Mouse (Mus musculus): ENCODE measurements at regions not wholly inside any gene's neighbourhood (a gene's known extent, or its start where the extent isn't known, plus 50 kb on each side); places are given as distances from the start of the nearest gene placed in this dataset.

DNA sequence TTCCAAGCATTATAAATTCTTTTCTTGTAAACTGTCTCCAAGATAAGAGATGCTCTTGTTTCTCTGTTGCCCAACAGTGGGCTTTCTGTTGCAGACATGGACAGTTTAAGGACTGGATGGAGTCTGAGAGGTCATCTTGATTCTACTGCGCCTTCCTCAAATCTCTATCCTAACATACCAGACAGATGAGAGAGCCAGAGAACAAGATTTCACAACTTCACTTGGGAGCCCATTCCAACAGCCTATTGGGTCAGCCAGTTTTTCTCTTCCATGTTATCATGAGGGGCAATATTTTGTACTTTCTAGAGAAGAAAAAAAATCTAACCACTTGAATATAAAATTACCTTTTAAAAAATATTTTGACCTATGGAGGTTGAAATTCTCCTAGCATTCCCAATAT is 116.8 kb downstream of the Cox18 start:
- H3K27ac ChIP-seq (ENCODE audit: insufficient read depth, low read depth): no peak overlapping the region
- no peaks in the 10 kb centered on the region for H3K36me3 ChIP-seq (replicated peaks in 1 of 2; ENCODE audit: control insufficient read depth in 1 of 2, insufficient read depth in 1 of 2, low read length in 1 of 2)
- H3K9ac ChIP-seq (ENCODE audit: insufficient read depth, low read depth): no peak overlapping the region
- 0 out of 4 replicates have a peak, but pooled peaks cover 0 to 4% of the 10 kb centered on the region in 2 experiments for H3K4me1 ChIP-seq (ENCODE audit: control insufficient read depth in 1 of 2, insufficient read depth in 2 of 2)
- no peaks in the 10 kb centered on the region for H3K9me3 ChIP-seq (replicated peaks; ENCODE audit: low read length)
- H3K27me3 ChIP-seq (replicated peaks): no peaks in the 10 kb centered on the region
- H3K79me2 ChIP-seq (replicated peaks; ENCODE audit: control insufficient read depth, extremely low read depth, insufficient read depth, poor library complexity, severe bottlenecking): no peaks in the 10 kb centered on the region
- no peak for DNase-seq (ENCODE audit: extremely low read depth)
- in situ Hi-C loops (cut with MboI; ENCODE audit: low pct_ligation_motif_present, low pct_unique_long_range_greater_than_20kb, low sequenced_read_pairs): no loop called here
- no peak overlapping the region for H3K4me3 ChIP-seq (replicated peaks in 1 of 3; ENCODE audit: low read depth in 2 of 3, low read length in 2 of 3, poor library complexity in 1 of 3)
- H3K4me2 ChIP-seq (ENCODE audit: insufficient read depth, low read depth, poor library complexity, severe bottlenecking): no peak overlapping the region
- dilution Hi-C loops (cut with MboI; ENCODE audit: extremely low pct_ligation_motif_present, extremely low pct_unique_long_range_greater_than_20kb, low sequenced_read_pairs): no loop called here
- TF ChIP-seq CHD2 (IDR thresholded peaks at IDR 0.05; ENCODE audit: low read length): no peak
- no peak for TF ChIP-seq GABPA (IDR thresholded peaks at IDR 0.05; ENCODE audit: insufficient replicate concordance, low read depth, low read length)
- no peak for TF ChIP-seq NRF1 (IDR thresholded peaks at IDR 0.05; ENCODE audit: low read depth, low read length)
- no peak for TF ChIP-seq PAX5 (IDR thresholded peaks at IDR 0.05; ENCODE audit: low read length)
- no peak for TF ChIP-seq ZNF384 (IDR thresholded peaks at IDR 0.05; ENCODE audit: low read depth, low read length)
- TF ChIP-seq CHD1 (IDR thresholded peaks at IDR 0.05; ENCODE audit: low read depth, low read length): no peak
- TF ChIP-seq RAD21 (IDR thresholded peaks at IDR 0.05; ENCODE audit: low read depth, low read length): no peak
- no peak for TF ChIP-seq RCOR1 (conservative IDR thresholded peaks at IDR 0.05; ENCODE audit: low read depth, low read length)
- TF ChIP-seq MEF2A (IDR thresholded peaks at IDR 0.05; ENCODE audit: borderline replicate concordance, low read depth, low read length): no peak
- no peak for TF ChIP-seq TCF12 (IDR thresholded peaks at IDR 0.05; ENCODE audit: low read depth, low read length)
- TF ChIP-seq POLR2A (IDR thresholded peaks at IDR 0.05; ENCODE audit: low read depth, low read length): no peak
- no peak for TF ChIP-seq ELF1 (IDR thresholded peaks at IDR 0.05; ENCODE audit: low read depth, low read length)
- no peak for TF ChIP-seq ZKSCAN1 (IDR thresholded peaks at IDR 0.05; ENCODE audit: borderline replicate concordance, low read depth, low read length)
- no peak for TF ChIP-seq BHLHE40 (IDR thresholded peaks at IDR 0.05; ENCODE audit: low read depth, low read length)

DNA sequence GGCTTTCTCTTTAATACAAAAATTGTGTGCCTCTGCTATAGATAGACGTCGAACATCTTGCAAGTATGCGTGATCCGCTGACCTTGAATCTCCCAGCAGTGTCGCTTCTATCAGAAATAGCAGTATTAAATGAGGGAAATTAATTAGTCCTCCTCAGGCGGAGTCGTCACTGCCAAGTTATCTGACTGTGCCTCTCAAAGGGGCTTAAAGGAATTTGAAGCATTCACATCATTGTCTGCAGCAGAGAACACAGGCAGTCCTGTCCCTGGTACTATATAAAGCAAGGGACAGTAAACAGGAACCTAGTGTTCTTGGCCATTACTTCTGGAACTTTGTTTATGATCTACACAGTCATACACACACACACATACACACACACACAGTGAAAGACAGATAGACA is 119.1 kb downstream of the Cox18 start:
- Histone ChIP-seq H3K4me2 (ENCODE audit: insufficient read depth, low read depth, poor library complexity, severe bottlenecking) (no peak overlapping the region), H3K4me1 (ENCODE audit: control insufficient read depth in 1 of 2, insufficient read depth in 2 of 2) (0 out of 4 replicates have a peak, but pooled peaks cover 0 to 4% of the 10 kb centered on the region in 2 experiments)
- no peak for TF ChIP-seq MAX (IDR thresholded peaks at IDR 0.05; ENCODE audit: low read length)
- TF ChIP-seq SIN3A (IDR thresholded peaks at IDR 0.05; ENCODE audit: low read length): no peak
- no peak for TF ChIP-seq NELFE (IDR thresholded peaks at IDR 0.05; ENCODE audit: low read depth, low read length)

More for the DNA sequence above, 119.1 kb downstream of the Cox18 start:
- no peak for DNase-seq (ENCODE audit: extremely low read depth)
- Histone ChIP-seq H3K27ac (ENCODE audit: insufficient read depth, low read depth) (no peak overlapping the region), H3K79me2 (replicated peaks; ENCODE audit: control insufficient read depth, extremely low read depth, insufficient read depth, poor library complexity, severe bottlenecking) (no peaks in the 10 kb centered on the region), H3K9me3 (replicated peaks; ENCODE audit: low read length) (no peaks in the 10 kb centered on the region), H3K9ac (ENCODE audit: insufficient read depth, low read depth) (no peak overlapping the region), H3K36me3 (replicated peaks in 1 of 2; ENCODE audit: control insufficient read depth in 1 of 2, insufficient read depth in 1 of 2, low read length in 1 of 2) (no peaks in the 10 kb centered on the region), H3K27me3 (replicated peaks) (no peaks in the 10 kb centered on the region), H3K4me3 (replicated peaks in 1 of 3; ENCODE audit: low read depth in 2 of 3, low read length in 2 of 3, poor library complexity in 1 of 3) (no peak overlapping the region)
- dilution Hi-C loops (cut with MboI; ENCODE audit: extremely low pct_ligation_motif_present, extremely low pct_unique_long_range_greater_than_20kb, low sequenced_read_pairs): no loop called here
- in situ Hi-C loops (cut with MboI; ENCODE audit: low pct_ligation_motif_present, low pct_unique_long_range_greater_than_20kb, low sequenced_read_pairs): no loop called here

Data from CH12.LX (cell line).